Mouse (Mus musculus): ENCODE results near the gene H60b. TPM values are rescaled to one million over a fixed set of nuclear protein-coding genes. Genes with fewer than 3 reads are reported as not detected.
"Not testable (repeated sequence)": the region's sequence is repeated elsewhere in the genome, so short reads cannot be mapped to it uniquely, and the experiment has no call there.

H60b gene
- polyA plus RNA-seq, 1 experiment from 2014 or later = 0.88 TPM

DNA sequence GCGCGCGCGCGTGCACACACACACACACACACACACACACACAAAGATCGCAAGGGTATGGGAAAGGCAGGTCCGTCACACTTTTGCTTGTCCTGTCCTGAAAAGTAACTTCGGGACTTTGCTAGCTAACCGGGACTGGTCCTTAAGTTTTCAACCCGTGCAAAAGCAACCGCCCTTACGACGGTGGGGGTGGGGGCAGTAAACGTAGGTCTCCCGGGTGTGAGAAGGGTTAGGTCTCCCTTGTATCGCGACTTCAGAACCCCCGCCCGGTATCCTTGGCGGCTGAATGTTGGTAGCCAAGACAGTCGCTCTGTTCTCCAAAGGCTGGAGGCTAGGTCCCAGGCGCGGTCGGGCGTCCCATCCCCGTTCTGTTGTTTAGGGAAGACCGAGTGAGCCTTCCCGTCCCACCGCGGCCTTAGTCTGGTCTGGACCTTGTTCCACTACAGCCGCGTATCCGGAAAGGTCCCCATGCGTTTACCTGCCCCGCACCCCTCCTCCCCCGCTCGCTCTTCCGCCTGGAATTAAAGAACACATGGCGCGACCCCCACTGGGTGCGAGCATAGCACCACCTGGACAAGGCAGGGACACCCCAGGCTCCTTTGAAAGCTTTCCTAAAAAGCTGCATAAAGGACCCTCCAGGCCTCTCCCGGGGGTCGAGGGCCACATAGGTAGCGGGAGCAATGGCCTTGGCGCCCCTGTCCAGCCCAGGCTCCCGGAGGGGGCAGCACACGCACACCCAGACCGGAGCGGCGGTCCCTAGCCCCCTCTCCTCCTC is 8.5 kb upstream of the H60b start:
- Histone ChIP-seq H3K9ac (ENCODE audit: low read depth, low read length) (peak overlapping the region; percentile 79), H3K36me3 (ENCODE audit: insufficient read depth, low read length) (no peaks in the 10 kb centered on the region), H3K4me2 (ENCODE audit: low read length) (peak overlapping the region; percentile 97), H3K27ac (no peak overlapping the region), H3K4me3 (replicated peaks; ENCODE audit: low read depth, low read length) (peak overlapping the region; percentile 78), H3K4me1 (replicated peaks; ENCODE audit: insufficient read depth, low read length) (peaks cover 6% of the 10 kb centered on the region; the same call in 1 of the 2 replicates), H3K9me3 (replicated peaks; ENCODE audit: low read length) (no peaks in the 10 kb centered on the region), H3K27me3 (ENCODE audit: insufficient read depth, low read length) (peaks cover 7% of the 10 kb centered on the region)
- ATAC-seq (replicated peaks; ENCODE audit: low FRiP score, low read depth) (no peak), DNase-seq (ENCODE audit: low spot score) (peak; percentile 19)
- no peak for TF ChIP-seq CTCF (IDR thresholded peaks at IDR 0.05; ENCODE audit: low read depth)
- under 1% methylated on average over 50 of the region's 50 CpGs for WGBS

DNA sequence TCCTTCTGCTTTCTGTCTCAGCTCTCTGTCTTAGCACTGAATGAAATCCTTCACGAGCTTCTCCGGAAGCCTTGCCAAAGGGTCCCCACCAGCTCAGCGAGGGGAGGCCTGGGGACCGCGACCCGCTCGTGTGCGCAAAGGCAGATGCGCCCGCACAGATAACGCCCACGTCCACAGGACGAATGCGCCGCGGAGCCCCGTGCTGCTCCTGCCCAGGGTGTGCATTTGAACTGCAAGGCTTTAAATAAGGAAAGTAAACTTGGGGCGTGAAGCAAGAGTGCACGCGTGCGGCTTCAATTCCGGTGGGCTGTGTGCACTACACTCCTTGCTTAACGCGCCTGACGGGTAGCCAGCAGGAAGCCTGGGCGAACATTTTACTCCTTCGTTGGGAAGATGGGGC is 7.8 kb upstream of the H60b start:
- under 1% methylated on average over 27 of the region's 27 CpGs for WGBS
- ATAC-seq (replicated peaks; ENCODE audit: low FRiP score, low read depth) (no peak), DNase-seq (ENCODE audit: low spot score) (peak; percentile 12)
- H3K36me3 ChIP-seq (ENCODE audit: insufficient read depth, low read length) = no peaks in the 10 kb centered on the region
- H3K4me2 ChIP-seq (ENCODE audit: low read length) = peak overlapping the region; percentile 97
- H3K4me3 ChIP-seq (replicated peaks; ENCODE audit: low read depth, low read length) = peak overlapping the region; percentile 78; the same call in 1 of the 2 replicates
- H3K4me1 ChIP-seq (replicated peaks; ENCODE audit: insufficient read depth, low read length) = peaks cover 6% of the 10 kb centered on the region; the same call in 1 of the 2 replicates
- H3K9me3 ChIP-seq (replicated peaks; ENCODE audit: low read length) = no peaks in the 10 kb centered on the region
- peaks cover 10% of the 10 kb centered on the region for H3K27me3 ChIP-seq (ENCODE audit: insufficient read depth, low read length)
- no peak for TF ChIP-seq CTCF (IDR thresholded peaks at IDR 0.05; ENCODE audit: low read depth)
- no peak overlapping the region for H3K9ac ChIP-seq (ENCODE audit: low read depth, low read length)
- no peak overlapping the region for H3K27ac ChIP-seq

DNA sequence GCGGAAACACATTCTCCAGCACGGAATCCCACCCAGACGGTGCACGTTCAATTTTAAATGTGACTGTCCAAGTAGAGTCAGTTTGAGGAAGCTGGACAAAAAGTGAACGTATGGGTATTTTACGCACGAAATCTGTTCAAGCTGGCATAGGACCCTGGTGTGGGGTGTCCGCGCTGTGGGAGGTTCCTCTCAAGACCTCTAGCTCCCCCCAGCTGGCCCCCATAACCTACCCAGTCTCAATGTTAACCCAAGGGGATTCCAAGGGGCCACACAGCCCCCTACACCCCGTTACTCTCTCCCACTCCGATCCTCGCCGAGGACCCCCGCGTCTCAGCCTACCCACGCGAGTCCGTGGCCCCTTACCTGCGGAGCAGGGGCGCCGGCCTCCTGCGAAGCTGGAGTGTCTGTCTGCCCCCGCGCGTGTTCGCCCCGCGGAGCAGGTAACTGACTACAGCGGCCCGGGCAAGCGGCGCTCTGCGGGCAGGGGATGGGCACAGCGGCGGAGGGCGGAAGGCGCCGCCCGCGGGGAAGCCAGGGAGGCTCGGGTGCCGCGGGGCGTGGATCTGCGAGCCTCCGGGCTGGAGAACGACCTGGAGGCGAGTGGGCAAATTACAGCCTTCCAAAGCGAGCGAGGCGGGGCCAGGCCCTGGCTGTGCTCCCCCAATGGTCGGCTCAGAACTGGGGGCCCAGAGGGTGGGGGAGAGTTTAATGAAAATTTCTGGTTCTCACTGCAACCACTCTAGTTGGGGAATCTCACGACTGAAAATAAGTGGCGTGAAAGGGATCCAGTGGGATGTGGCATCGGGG is 7.1 kb upstream of the H60b start:
- DNase-seq (ENCODE audit: low spot score) = peak; percentile 7
- H3K27ac ChIP-seq; H3K9me3 ChIP-seq (replicated peaks; ENCODE audit: low read length); ATAC-seq (replicated peaks; ENCODE audit: low FRiP score, low read depth); H3K36me3 ChIP-seq (ENCODE audit: insufficient read depth, low read length); H3K4me1 ChIP-seq (replicated peaks; ENCODE audit: insufficient read depth, low read length); H3K9ac ChIP-seq (ENCODE audit: low read depth, low read length): not testable (repeated sequence)
- WGBS = under 1% methylated on average over 54 of the region's 55 CpGs
- Histone ChIP-seq H3K4me2 (ENCODE audit: low read length) (peak overlapping the region; percentile 97; the same call in 1 of the 2 replicates), H3K27me3 (ENCODE audit: insufficient read depth, low read length) (peaks cover 15% of the 10 kb centered on the region), H3K4me3 (replicated peaks; ENCODE audit: low read depth, low read length) (peak overlapping the region; percentile 78; the same call in 1 of the 2 replicates)

DNA sequence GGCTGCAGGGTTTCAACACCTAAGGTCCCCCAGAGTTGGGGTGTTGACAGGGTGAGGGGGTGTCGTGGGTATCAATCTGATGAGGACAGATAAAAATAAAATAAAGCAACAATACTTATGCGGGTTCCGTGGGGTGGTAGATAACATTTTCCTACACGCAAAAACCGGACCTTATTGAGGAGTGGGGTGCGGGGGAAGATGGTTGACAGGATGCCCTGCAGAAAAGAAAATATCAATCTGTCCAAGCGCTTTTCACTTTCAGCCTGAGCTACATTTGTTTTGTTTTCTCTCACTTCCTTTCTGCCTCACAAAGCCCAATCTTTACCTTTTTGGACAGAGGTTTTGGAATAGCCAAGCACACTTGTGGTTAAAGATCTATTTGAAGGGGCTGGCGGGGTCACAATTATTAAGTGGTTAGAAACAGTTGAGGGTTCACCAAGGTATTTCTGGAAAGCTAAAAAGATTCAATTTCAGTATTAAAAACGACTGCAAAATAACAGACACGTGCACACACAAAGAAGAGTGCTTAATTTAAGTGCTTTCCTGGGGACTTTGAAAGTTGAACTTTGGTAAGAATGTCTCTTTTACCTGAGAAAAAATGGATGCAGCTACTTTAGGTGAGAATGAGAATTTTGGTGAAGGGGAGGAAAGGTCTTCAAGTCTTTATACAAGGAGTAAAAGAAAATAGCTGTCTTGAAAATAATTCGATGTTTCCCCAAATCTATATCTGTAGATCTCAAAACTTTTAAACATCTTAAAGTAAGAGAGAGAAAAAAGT is 6.3 kb upstream of the H60b start:
- H3K9me3 ChIP-seq (replicated peaks; ENCODE audit: low read length); H3K27ac ChIP-seq; H3K4me2 ChIP-seq (ENCODE audit: low read length); ATAC-seq (replicated peaks; ENCODE audit: low FRiP score, low read depth); H3K36me3 ChIP-seq (ENCODE audit: insufficient read depth, low read length); H3K4me1 ChIP-seq (replicated peaks; ENCODE audit: insufficient read depth, low read length); H3K4me3 ChIP-seq (replicated peaks; ENCODE audit: low read depth, low read length); H3K9ac ChIP-seq (ENCODE audit: low read depth, low read length): not testable (repeated sequence)
- 4% methylated on average over 11 of the region's 11 CpGs for WGBS
- H3K27me3 ChIP-seq (ENCODE audit: insufficient read depth, low read length) = peaks cover 23% of the 10 kb centered on the region
- peak; percentile 32 for DNase-seq (ENCODE audit: low spot score)

DNA sequence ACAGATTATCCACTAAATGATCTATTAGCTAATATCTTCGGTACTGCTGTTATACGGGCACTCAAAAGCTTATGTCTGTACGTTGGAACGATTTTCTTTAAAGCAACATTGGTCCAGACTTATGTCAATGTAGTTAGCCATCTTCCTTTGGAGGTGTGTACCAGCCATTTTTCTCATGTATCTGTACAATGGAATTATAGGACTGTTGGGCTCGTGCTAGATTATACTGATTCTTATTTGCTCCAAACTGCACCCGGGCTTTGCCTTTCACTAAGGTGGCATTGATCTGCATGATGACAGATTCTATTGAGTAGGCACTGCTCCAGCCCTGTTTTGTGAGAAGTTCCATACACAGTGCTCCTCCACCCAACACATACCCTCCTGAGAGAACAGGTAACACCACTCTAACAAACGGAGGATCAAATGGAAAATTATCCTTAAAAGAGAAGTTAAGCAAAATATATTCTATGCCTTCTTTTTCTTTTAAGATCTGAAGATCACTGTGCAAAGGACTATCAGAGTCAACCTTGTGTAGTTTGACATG is 5.2 kb upstream of the H60b start:
- H3K4me2 ChIP-seq (ENCODE audit: low read length); ATAC-seq (replicated peaks; ENCODE audit: low FRiP score, low read depth): not testable (repeated sequence)
- WGBS = 7% methylated on average over 7 of the region's 7 CpGs

DNA sequence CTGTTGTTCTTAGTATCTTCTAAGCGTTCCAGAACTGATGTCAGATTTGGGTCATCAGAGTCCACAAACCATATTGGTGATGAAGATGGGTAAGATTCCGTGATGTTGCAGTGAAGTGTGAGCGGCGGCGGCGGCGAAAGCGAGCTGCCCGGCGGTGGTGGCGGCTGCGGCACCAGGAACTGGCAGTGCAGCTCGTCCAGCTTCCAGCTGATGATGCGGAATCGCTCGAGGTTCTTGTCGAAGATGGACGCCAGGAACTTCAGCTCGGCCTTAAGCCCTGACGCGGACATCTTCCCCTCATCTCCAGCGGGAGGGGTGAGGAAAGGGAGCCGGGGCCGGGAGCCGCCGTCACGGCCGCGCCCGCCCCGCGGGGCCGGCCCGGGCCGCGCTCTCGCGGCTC is 4.3 kb upstream of the H60b start:
- not testable (repeated sequence) for H3K9me3 ChIP-seq (replicated peaks; ENCODE audit: low read length); H3K36me3 ChIP-seq (ENCODE audit: insufficient read depth, low read length); H3K27ac ChIP-seq; ATAC-seq (replicated peaks; ENCODE audit: low FRiP score, low read depth); H3K4me1 ChIP-seq (replicated peaks; ENCODE audit: insufficient read depth, low read length); H3K9ac ChIP-seq (ENCODE audit: low read depth, low read length)
- peak overlapping the region; percentile 26; the same call in 1 of the 2 replicates for H3K4me3 ChIP-seq (replicated peaks; ENCODE audit: low read depth, low read length)
- peak overlapping the region; percentile 54 for H3K4me2 ChIP-seq (ENCODE audit: low read length)
- peak; percentile 7 for DNase-seq (ENCODE audit: low spot score)
- peaks cover 26% of the 10 kb centered on the region for H3K27me3 ChIP-seq (ENCODE audit: insufficient read depth, low read length)
- under 1% methylated on average over 38 of the region's 38 CpGs for WGBS

More for the DNA sequence above, 5.2 kb upstream of the H60b start:
- H3K27ac ChIP-seq; DNase-seq (ENCODE audit: low spot score); H3K36me3 ChIP-seq (ENCODE audit: insufficient read depth, low read length); H3K9me3 ChIP-seq (replicated peaks; ENCODE audit: low read length); H3K4me1 ChIP-seq (replicated peaks; ENCODE audit: insufficient read depth, low read length); H3K9ac ChIP-seq (ENCODE audit: low read depth, low read length); H3K4me3 ChIP-seq (replicated peaks; ENCODE audit: low read depth, low read length): not testable (repeated sequence)
- peaks cover 26% of the 10 kb centered on the region for H3K27me3 ChIP-seq (ENCODE audit: insufficient read depth, low read length)

Measured in kidney, postnatal 0 days (tissue).